9 mouse cellular contexts compared by ENCODE assay signal in genomic region chr3:57972469-57973245, GRCm38 (mm10).
DNase-seq lines count a peak whose midpoint lies in the region; ATAC-seq lines count a peak whose summit lies in the region.
"Had no signal": no experiment of that assay in that cellular context is flagged by ENCODE, and none has a peak within 500 bp of the region (broad histone marks: within the 10 kb centered on the region; RNA-seq: fewer than 3 reads in every experiment).

No protein-coding gene starts in this region.

- intact Hi-C loops in heart, postnatal 36 days (cut with DNase I) = no loop called here

- WGBS in kidney, embryonic 16.5 days = 18% methylated on average over 6 of the region's 6 CpGs
- 58% methylated on average over 6 of the region's 6 CpGs for WGBS in embryonic facial prominence, embryonic 10.5 days
- WGBS in hindbrain, embryonic 11.5 days = 26% methylated on average over 6 of the region's 6 CpGs
- WGBS in midbrain, embryonic 13.5 days = 39% methylated on average over 6 of the region's 6 CpGs

- no peaks in the 10 kb centered on the region for H3K9me3 ChIP-seq in kidney, embryonic 16.5 days (ENCODE audit: low read length)
- H3K9me3 ChIP-seq in embryonic facial prominence, embryonic 10.5 days = no peaks in the 10 kb centered on the region
- H3K9me3 ChIP-seq in hindbrain, embryonic 11.5 days (ENCODE audit: control insufficient read depth, low read length) = no peaks in the 10 kb centered on the region
- H3K9me3 ChIP-seq in midbrain, embryonic 13.5 days = no peaks in the 10 kb centered on the region

- DNase-seq in kidney, adult 18-20 months = no peak
- no peak for DNase-seq in embryonic facial prominence, embryonic 10.5 days (ENCODE audit: low spot score)
- DNase-seq in hindbrain, embryonic 11.5 days (ENCODE audit: low spot score) = peak; percentile 18
- DNase-seq in urinary bladder, adult 18-20 months (ENCODE audit: low spot score in 2 of 2) = no peak
- no peak for DNase-seq in heart, postnatal 36 days
- DNase-seq: cerebellum, adult 18-20 months had no signal

- H3K4me2 ChIP-seq in kidney, embryonic 16.5 days (replicated peaks; ENCODE audit: low read depth, low read length) = no peak overlapping the region
- H3K4me2 ChIP-seq in hindbrain, embryonic 11.5 days (replicated peaks; ENCODE audit: low read depth, low read length) = no peak overlapping the region
- no peak overlapping the region for H3K4me2 ChIP-seq in midbrain, embryonic 13.5 days (replicated peaks)

- H3K27me3 ChIP-seq in kidney, embryonic 16.5 days (ENCODE audit: insufficient read depth, low read length) = no peaks in the 10 kb centered on the region
- no peaks in the 10 kb centered on the region for H3K27me3 ChIP-seq in embryonic facial prominence, embryonic 10.5 days (replicated peaks; ENCODE audit: low read depth, poor library complexity, severe bottlenecking)
- no peaks in the 10 kb centered on the region for H3K27me3 ChIP-seq in hindbrain, embryonic 11.5 days (ENCODE audit: control insufficient read depth, insufficient read depth, low read length)
- H3K27me3 ChIP-seq in midbrain, embryonic 13.5 days = no peaks in the 10 kb centered on the region

- H3K4me1 ChIP-seq in kidney, embryonic 16.5 days (ENCODE audit: insufficient read depth, low read length) = peaks cover 10% of the 10 kb centered on the region
- peaks cover 44% of the 10 kb centered on the region for H3K4me1 ChIP-seq in embryonic facial prominence, embryonic 10.5 days
- H3K4me1 ChIP-seq in hindbrain, embryonic 11.5 days (replicated peaks; ENCODE audit: control insufficient read depth, insufficient read depth, low read length) = no peaks in the 10 kb centered on the region; the same call in 1 of the 2 replicates
- H3K4me1 ChIP-seq in midbrain, embryonic 13.5 days (replicated peaks) = no peaks in the 10 kb centered on the region

- ATAC-seq in kidney, embryonic 16.5 days (ENCODE audit: low FRiP score, low TSS enrichment) = peak; percentile 81
- ATAC-seq in hindbrain, embryonic 11.5 days (ENCODE audit: low FRiP score) = peak; percentile 74
- ATAC-seq in midbrain, embryonic 13.5 days = peak; percentile 60
- ATAC-seq in granulocyte monocyte progenitor cell, adult 5-6 weeks (replicated peaks; ENCODE audit: poor library complexity, severe bottlenecking) = no peak

- H3K27ac ChIP-seq in kidney, embryonic 16.5 days (ENCODE audit: low read length) = no peak overlapping the region
- H3K27ac ChIP-seq in embryonic facial prominence, embryonic 10.5 days (replicated peaks) = peak overlapping the region; percentile 44
- H3K27ac ChIP-seq in hindbrain, embryonic 11.5 days (ENCODE audit: low read depth, low read length) = no peak overlapping the region
- no peak overlapping the region for H3K27ac ChIP-seq in midbrain, embryonic 13.5 days

- H3K9ac ChIP-seq in kidney, embryonic 16.5 days (replicated peaks; ENCODE audit: low read length) = no peak overlapping the region
- H3K9ac ChIP-seq in hindbrain, embryonic 11.5 days (ENCODE audit: low read depth, low read length) = no peak overlapping the region
- no peak overlapping the region for H3K9ac ChIP-seq in midbrain, embryonic 13.5 days (replicated peaks)

- no peaks in the 10 kb centered on the region for H3K36me3 ChIP-seq in kidney, embryonic 16.5 days (ENCODE audit: insufficient read depth, low read length)
- H3K36me3 ChIP-seq in embryonic facial prominence, embryonic 10.5 days (replicated peaks) = no peaks in the 10 kb centered on the region
- H3K36me3 ChIP-seq in hindbrain, embryonic 11.5 days (ENCODE audit: control insufficient read depth, insufficient read depth, low read length) = no peaks in the 10 kb centered on the region
- H3K36me3 ChIP-seq in midbrain, embryonic 13.5 days = no peaks in the 10 kb centered on the region

- no peak overlapping the region for H3K4me3 ChIP-seq in kidney, embryonic 16.5 days (ENCODE audit: low read length)
- H3K4me3 ChIP-seq in embryonic facial prominence, embryonic 10.5 days = no peak overlapping the region
- H3K4me3 ChIP-seq in hindbrain, embryonic 11.5 days (ENCODE audit: low read depth, low read length) = no peak overlapping the region
- no peak overlapping the region for H3K4me3 ChIP-seq in midbrain, embryonic 13.5 days (replicated peaks)
